Mouse (Mus musculus): ENCODE results near the gene Dbndd2. TPM values are rescaled to one million over a fixed set of nuclear protein-coding genes. Genes with fewer than 3 reads are reported as not detected.
A peak's percentile ranks its signal among the peaks of the same experiment; 100 is the strongest.

Gene Dbndd2
- polyA plus RNA-seq, 1 experiment = 16.4 TPM

GRCm38 (mm10) chr2:164486258-164487114 is 580 bp downstream of the Dbndd2 start:
- peak overlapping the region; percentile 91 for H3K4me2 ChIP-seq (ENCODE audit: low read depth)
- H3K36me3 ChIP-seq (ENCODE audit: control insufficient read depth, insufficient read depth) = peaks cover 5% of the 10 kb centered on the region
- no peaks in the 10 kb centered on the region for H3K27me3 ChIP-seq (ENCODE audit: control insufficient read depth, insufficient read depth, insufficient read length)
- H3K79me2 ChIP-seq (ENCODE audit: control insufficient read depth, insufficient read depth) = no peaks in the 10 kb centered on the region
- peak overlapping the region; percentile 64 for H3ac ChIP-seq (ENCODE audit: control insufficient read depth, insufficient read length)
- no peak for TF ChIP-seq E2F4 (IDR thresholded peaks at IDR 0.05; ENCODE audit: insufficient read depth)
- TF ChIP-seq CEBPB (IDR thresholded peaks at IDR 0.05; ENCODE audit: insufficient read depth, poor library complexity, severe bottlenecking) = no peak
- TF ChIP-seq TCF3 (IDR thresholded peaks at IDR 0.05; ENCODE audit: insufficient read length, low read depth) = peak; percentile 66
- TF ChIP-seq SRF (IDR thresholded peaks at IDR 0.05; ENCODE audit: control insufficient read depth, insufficient read length, low read depth) = no peak
- peak in 2 of 3 experiments; percentile 81 to 90 for TF ChIP-seq MYOG (IDR thresholded peaks at IDR 0.05; ENCODE audit: control insufficient read depth in 1 of 3, insufficient read depth in 1 of 3, insufficient read length in 2 of 3, low read depth in 2 of 3)
- peak; percentile 29 for TF ChIP-seq POLR2A (IDR thresholded peaks at IDR 0.05; ENCODE audit: insufficient read length, low read depth)
- no peak for TF ChIP-seq REST (IDR thresholded peaks at IDR 0.05; ENCODE audit: insufficient read depth, insufficient read length)
- no peak for TF ChIP-seq TCF12 (IDR thresholded peaks at IDR 0.05; ENCODE audit: insufficient read depth, poor library complexity, severe bottlenecking)
- TF ChIP-seq MAX (IDR thresholded peaks at IDR 0.05; ENCODE audit: low read depth) = no peak
- peak; percentile 28 for TF ChIP-seq POLR2AphosphoS2 (IDR thresholded peaks at IDR 0.05; ENCODE audit: insufficient read length, low read depth)
- TF ChIP-seq MYOD1 (IDR thresholded peaks at IDR 0.05; ENCODE audit: control insufficient read depth in 1 of 3, insufficient read length in 2 of 3, low read depth in 2 of 3) = peak in 2 of 3 experiments; percentile 76 to 92
- TF ChIP-seq USF1 (IDR thresholded peaks at IDR 0.05; ENCODE audit: low read depth) = no peak
- peak overlapping the region; percentile 51 for H3K4me3 ChIP-seq

GRCm38 (mm10) chr2:164487115-164487527 is 1.2 kb downstream of the Dbndd2 start:
- peak overlapping the region; percentile 91 for H3K4me2 ChIP-seq (ENCODE audit: low read depth)
- peak overlapping the region; percentile 64 for H3ac ChIP-seq (ENCODE audit: control insufficient read depth, insufficient read length)
- no peak for TF ChIP-seq POLR2A (IDR thresholded peaks at IDR 0.05; ENCODE audit: insufficient read length, low read depth)
- TF ChIP-seq POLR2AphosphoS2 (IDR thresholded peaks at IDR 0.05; ENCODE audit: insufficient read length, low read depth) = no peak
- no peak for TF ChIP-seq E2F4 (IDR thresholded peaks at IDR 0.05; ENCODE audit: insufficient read depth)
- TF ChIP-seq MAX (IDR thresholded peaks at IDR 0.05; ENCODE audit: low read depth) = no peak
- TF ChIP-seq SRF (IDR thresholded peaks at IDR 0.05; ENCODE audit: control insufficient read depth, insufficient read length, low read depth) = no peak
- no peak for TF ChIP-seq CEBPB (IDR thresholded peaks at IDR 0.05; ENCODE audit: insufficient read depth, poor library complexity, severe bottlenecking)
- TF ChIP-seq MYOD1 (IDR thresholded peaks at IDR 0.05; ENCODE audit: control insufficient read depth in 1 of 3, insufficient read length in 2 of 3, low read depth in 2 of 3) = no peak
- TF ChIP-seq REST (IDR thresholded peaks at IDR 0.05; ENCODE audit: insufficient read depth, insufficient read length) = no peak
- no peak for TF ChIP-seq MYOG (IDR thresholded peaks at IDR 0.05; ENCODE audit: control insufficient read depth in 1 of 3, insufficient read depth in 1 of 3, insufficient read length in 2 of 3, low read depth in 2 of 3)
- no peak for TF ChIP-seq TCF12 (IDR thresholded peaks at IDR 0.05; ENCODE audit: insufficient read depth, poor library complexity, severe bottlenecking)
- no peak for TF ChIP-seq TCF3 (IDR thresholded peaks at IDR 0.05; ENCODE audit: insufficient read length, low read depth)
- no peak for TF ChIP-seq USF1 (IDR thresholded peaks at IDR 0.05; ENCODE audit: low read depth)
- H3K27me3 ChIP-seq (ENCODE audit: control insufficient read depth, insufficient read depth, insufficient read length) = no peaks in the 10 kb centered on the region
- peak overlapping the region; percentile 51 for H3K4me3 ChIP-seq
- H3K79me2 ChIP-seq (ENCODE audit: control insufficient read depth, insufficient read depth) = no peaks in the 10 kb centered on the region
- peaks cover 5% of the 10 kb centered on the region for H3K36me3 ChIP-seq (ENCODE audit: control insufficient read depth, insufficient read depth)

GRCm38 (mm10) chr2:164487812-164488211 is 1.9 kb downstream of the Dbndd2 start:
- Histone ChIP-seq H3ac (ENCODE audit: control insufficient read depth, insufficient read length) (no peak overlapping the region), H3K4me3 (peak overlapping the region; percentile 51), H3K79me2 (ENCODE audit: control insufficient read depth, insufficient read depth) (no peaks in the 10 kb centered on the region), H3K4me2 (ENCODE audit: low read depth) (peak overlapping the region; percentile 91), H3K36me3 (ENCODE audit: control insufficient read depth, insufficient read depth) (peaks cover 5% of the 10 kb centered on the region), H3K27me3 (ENCODE audit: control insufficient read depth, insufficient read depth, insufficient read length) (no peaks in the 10 kb centered on the region)
- TF ChIP-seq REST (IDR thresholded peaks at IDR 0.05; ENCODE audit: insufficient read depth, insufficient read length) (no peak), CEBPB (IDR thresholded peaks at IDR 0.05; ENCODE audit: insufficient read depth, poor library complexity, severe bottlenecking) (no peak), SRF (IDR thresholded peaks at IDR 0.05; ENCODE audit: control insufficient read depth, insufficient read length, low read depth) (no peak), POLR2AphosphoS2 (IDR thresholded peaks at IDR 0.05; ENCODE audit: insufficient read length, low read depth) (no peak), TCF3 (IDR thresholded peaks at IDR 0.05; ENCODE audit: insufficient read length, low read depth) (no peak), MYOG (IDR thresholded peaks at IDR 0.05; ENCODE audit: control insufficient read depth in 1 of 3, insufficient read depth in 1 of 3, insufficient read length in 2 of 3, low read depth in 2 of 3) (no peak), USF1 (IDR thresholded peaks at IDR 0.05; ENCODE audit: low read depth) (no peak), E2F4 (IDR thresholded peaks at IDR 0.05; ENCODE audit: insufficient read depth) (no peak), TCF12 (IDR thresholded peaks at IDR 0.05; ENCODE audit: insufficient read depth, poor library complexity, severe bottlenecking) (no peak), POLR2A (IDR thresholded peaks at IDR 0.05; ENCODE audit: insufficient read length, low read depth) (no peak), MYOD1 (IDR thresholded peaks at IDR 0.05; ENCODE audit: control insufficient read depth in 1 of 3, insufficient read length in 2 of 3, low read depth in 2 of 3) (no peak), MAX (IDR thresholded peaks at IDR 0.05; ENCODE audit: low read depth) (no peak)

GRCm38 (mm10) chr2:164494126-164494525 is 8.2 kb downstream of the Dbndd2 start:
- Histone ChIP-seq H3K36me3 (ENCODE audit: control insufficient read depth, insufficient read depth) (peaks cover 5% of the 10 kb centered on the region), H3K4me3 (no peak overlapping the region), H3ac (ENCODE audit: control insufficient read depth, insufficient read length) (no peak overlapping the region), H3K4me2 (ENCODE audit: low read depth) (no peak overlapping the region), H3K27me3 (ENCODE audit: control insufficient read depth, insufficient read depth, insufficient read length) (no peaks in the 10 kb centered on the region), H3K79me2 (ENCODE audit: control insufficient read depth, insufficient read depth) (peaks cover 11% of the 10 kb centered on the region)
- TF ChIP-seq TCF12 (IDR thresholded peaks at IDR 0.05; ENCODE audit: insufficient read depth, poor library complexity, severe bottlenecking) = no peak
- TF ChIP-seq E2F4 (IDR thresholded peaks at IDR 0.05; ENCODE audit: insufficient read depth) = no peak
- TF ChIP-seq USF1 (IDR thresholded peaks at IDR 0.05; ENCODE audit: low read depth) = no peak
- TF ChIP-seq SRF (IDR thresholded peaks at IDR 0.05; ENCODE audit: control insufficient read depth, insufficient read length, low read depth) = no peak
- no peak for TF ChIP-seq MYOD1 (IDR thresholded peaks at IDR 0.05; ENCODE audit: control insufficient read depth in 1 of 3, insufficient read length in 2 of 3, low read depth in 2 of 3)
- TF ChIP-seq CEBPB (IDR thresholded peaks at IDR 0.05; ENCODE audit: insufficient read depth, poor library complexity, severe bottlenecking) = no peak
- TF ChIP-seq TCF3 (IDR thresholded peaks at IDR 0.05; ENCODE audit: insufficient read length, low read depth) = no peak
- TF ChIP-seq MAX (IDR thresholded peaks at IDR 0.05; ENCODE audit: low read depth) = no peak
- no peak for TF ChIP-seq REST (IDR thresholded peaks at IDR 0.05; ENCODE audit: insufficient read depth, insufficient read length)
- TF ChIP-seq POLR2AphosphoS2 (IDR thresholded peaks at IDR 0.05; ENCODE audit: insufficient read length, low read depth) = no peak
- no peak for TF ChIP-seq POLR2A (IDR thresholded peaks at IDR 0.05; ENCODE audit: insufficient read length, low read depth)
- no peak for TF ChIP-seq MYOG (IDR thresholded peaks at IDR 0.05; ENCODE audit: control insufficient read depth in 1 of 3, insufficient read depth in 1 of 3, insufficient read length in 2 of 3, low read depth in 2 of 3)
